Comparison of ENCODE assay signal across 8 mouse cellular contexts in the genomic region with DNA sequence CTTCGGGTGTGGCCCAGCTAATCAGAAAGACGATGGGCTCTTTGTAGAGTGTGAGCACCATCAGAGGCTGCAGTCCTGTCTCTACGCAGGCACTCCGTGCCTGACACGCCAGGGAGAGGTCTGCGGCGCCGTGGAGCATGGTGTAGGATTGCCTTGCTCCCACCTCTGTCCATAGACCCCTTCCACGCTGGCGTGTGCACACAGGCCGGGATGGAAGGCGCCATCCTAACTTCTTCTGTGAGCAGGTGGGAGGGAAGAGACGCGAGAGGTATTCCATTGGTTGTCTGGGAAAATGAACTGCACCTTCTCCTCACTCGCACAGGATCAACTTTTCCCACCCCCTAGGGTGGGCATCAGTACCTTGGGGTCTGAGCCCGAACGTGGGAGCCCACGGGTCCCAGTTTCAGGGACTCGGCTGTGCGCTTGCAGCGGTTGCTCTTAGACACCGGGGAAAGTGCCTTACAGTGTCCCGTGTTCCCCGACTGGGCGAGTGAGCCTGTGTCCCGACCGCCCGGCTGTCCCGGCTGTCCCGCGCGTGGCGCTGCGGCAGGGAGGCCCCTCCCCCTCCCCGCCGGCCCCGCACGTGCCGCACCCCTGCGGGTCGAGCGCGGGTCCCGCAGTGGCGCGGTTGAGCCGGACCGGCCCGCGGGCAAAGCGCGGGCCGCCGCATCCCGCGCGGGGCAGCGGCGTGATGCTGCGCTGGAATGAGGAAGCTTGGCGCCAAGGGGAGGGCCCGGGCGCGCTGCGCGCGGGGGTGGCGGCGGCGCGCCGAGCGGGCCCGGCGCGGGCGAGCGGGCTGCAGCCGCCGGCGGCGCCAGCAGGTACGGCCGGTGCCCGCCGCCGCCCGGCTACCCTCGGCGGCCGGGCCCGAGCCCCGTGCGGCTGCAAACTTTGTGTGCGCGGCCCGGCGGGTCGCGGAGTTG. TPM values are rescaled to one million over a fixed set of nuclear protein-coding genes. Genes with fewer than 3 reads are reported as not detected.
DNase-seq lines count a peak whose midpoint lies in the region; ATAC-seq and TF ChIP-seq lines count a peak whose summit lies in the region.

Gene Ikzf1 (plus strand): TSS at position 74 of the 923 bp plus-strand sequence.

- H3K9me3 ChIP-seq in hindbrain, embryonic 11.5 days (ENCODE audit: control insufficient read depth, low read length) = no peaks in the 10 kb centered on the region

- H3K27me3 ChIP-seq in hindbrain, embryonic 11.5 days (ENCODE audit: control insufficient read depth, insufficient read depth, low read length) = peaks cover 31% of the 10 kb centered on the region

- H3K4me2 ChIP-seq in hindbrain, embryonic 11.5 days (replicated peaks; ENCODE audit: low read depth, low read length) = peak within 1 kb of the TSS; percentile 98

- TF ChIP-seq CTCF in left cerebral cortex, adult 2 months (IDR thresholded peaks at IDR 0.05) = no peak

- no peaks in the 10 kb centered on the region for H3K36me3 ChIP-seq in hindbrain, embryonic 11.5 days (ENCODE audit: control insufficient read depth, insufficient read depth, low read length)
- no peaks in the 10 kb centered on the region for H3K36me3 ChIP-seq in macrophage (ENCODE audit: inconsistent target)

- intact Hi-C loops in left cerebral cortex, adult 2 months (cut with DNase I) = no loop called here
- intact Hi-C loops in left cerebral cortex, postnatal 14 days (cut with DNase I) = no loop called here
- intact Hi-C loops in gastrocnemius, postnatal 36 days (cut with DNase I) = no loop called here

- peak within 1 kb of the TSS; percentile 52 for H3K9ac ChIP-seq in hindbrain, embryonic 11.5 days (ENCODE audit: low read depth, low read length)

- WGBS in hindbrain, embryonic 11.5 days = 3% methylated on average over 55 of the region's 100 CpGs
- WGBS in macrophage (ENCODE audit: missing documents) = 16% methylated on average over 72 of the region's 100 CpGs

- H3K27ac ChIP-seq in left cerebral cortex, adult 2 months = no peak within 1 kb of the TSS
- H3K27ac ChIP-seq in hindbrain, embryonic 11.5 days (ENCODE audit: low read depth, low read length) = no peak within 1 kb of the TSS
- H3K27ac ChIP-seq in macrophage = no peak within 1 kb of the TSS

- peak within 1 kb of the TSS; percentile 47 for H3K4me3 ChIP-seq in left cerebral cortex, adult 2 months
- peak within 1 kb of the TSS; percentile 66 for H3K4me3 ChIP-seq in hindbrain, embryonic 11.5 days (ENCODE audit: low read depth, low read length)
- H3K4me3 ChIP-seq in macrophage (ENCODE audit: inconsistent target) = no peak within 1 kb of the TSS

- ATAC-seq in hindbrain, embryonic 11.5 days (ENCODE audit: low FRiP score) = peak; percentile 68

- no peak for DNase-seq in left cerebral cortex, adult 2 months (ENCODE audit: extremely low spot score in 1 of 2, low spot score in 2 of 2)
- DNase-seq in left cerebral cortex, postnatal 14 days (ENCODE audit: low spot score in 2 of 2) = no peak
- DNase-seq in embryo, embryonic 10 days (ENCODE audit: low spot score) = peak; percentile 26
- DNase-seq in hindbrain, embryonic 11.5 days (ENCODE audit: low spot score) = peak; percentile 44
- DNase-seq in spleen, postnatal 4 days (ENCODE audit: low spot score in 2 of 2) = peak; percentile 63 to 84
- DNase-seq in ovary, postnatal 36 days (ENCODE audit: low spot score) = no peak
- DNase-seq in gastrocnemius, postnatal 36 days = no peak

- H3K79me2 ChIP-seq in macrophage (ENCODE audit: inconsistent target) = peaks cover 39% of the 10 kb centered on the region

- H3K4me1 ChIP-seq in hindbrain, embryonic 11.5 days (replicated peaks; ENCODE audit: control insufficient read depth, insufficient read depth, low read length) = no peaks in the 10 kb centered on the region

RNA-seq across cellular contexts. Expression of gene Ikzf1, which starts in this region (rescaled TPM):
- total RNA-seq in left cerebral cortex, adult 2 months (2021) = 1 to 10 TPM; 2.8 to 3.5 TPM
- 1 to 10 TPM; 3.4 to 4.0 TPM for total RNA-seq in left cerebral cortex, postnatal 14 days (2021)
- 2.3 and 3.5 TPM in 2 replicates for polyA plus RNA-seq in hindbrain, embryonic 11.5 days (2014; fragmentation: Nextera tagmentation; extraction: Ambion mirVana)
- 100 to 1,000 TPM in 5 of 26 experiments, 10 to 100 TPM in 21; 37.4 to 229 (median 70.3) TPM for total RNA-seq in macrophage (2018; cell fraction: chromatin; rRNA removed)
- 100 to 1,000 TPM in 1 of 26 experiments, 10 to 100 TPM in 25; 39.3 to 122 (median 50.4) TPM for total RNA-seq in macrophage (2018; cell fraction: cytosol; rRNA removed)
- total RNA-seq in macrophage (2018; cell fraction: nucleus; rRNA removed) = 100 to 1,000 TPM in 7 of 26 experiments, 10 to 100 TPM in 19; 43.7 to 239 (median 75.0) TPM
- polyA plus RNA-seq in macrophage (2018) = 28.8 to 37.3 TPM (median 32.7 TPM) in 3 replicates
- total RNA-seq in gastrocnemius, postnatal 36 days (2021) = 1 to 10 TPM in 1 of 2 experiments, under 1 TPM in 1; 0.32 to 2.4 TPM

Comparison
In these comparisons a context has a peak if more than half of its experiments do, and no peak if none do; other contexts are left out.
1. DNase-seq: peak in embryo, embryonic 10 days (single experiment), hindbrain, embryonic 11.5 days (single experiment) and spleen, postnatal 4 days (2 of 2); none in left cerebral cortex, adult 2 months (0 of 2), left cerebral cortex, postnatal 14 days (0 of 2), ovary, postnatal 36 days (single experiment) and gastrocnemius, postnatal 36 days (0 of 2).